Mouse (Mus musculus) lung, embryonic 16.5 days (tissue): Measurements from ENCODE around the gene Actn1. TPM values are rescaled to one million over a fixed set of nuclear protein-coding genes. Genes with fewer than 3 reads are reported as not detected.

ENCODE experiments used
- ATAC-seq: fragments of 200-750 bp; cut with Nextera tagmentation; 2 replicates; pipeline ENCODE4 v1.8.0; 2017; ENCODE audit warnings: low read depth, mild to moderate bottlenecking, moderate library complexity
- H3K27ac ChIP-seq: fragments of 300-500 bp; sonication (generic); 2 replicates; pipeline ENCODE4 v1.5.1; 2014; ENCODE audit warnings: mild to moderate bottlenecking, control low read depth, low read length
- H3K27me3 ChIP-seq: fragments of 300-500 bp; sonication (generic); 2 replicates; pipeline ENCODE4 v1.6.1; 2014; ENCODE audit warnings: low read depth, low read length, mixed read lengths; ENCODE audit not compliant: control insufficient read depth, insufficient read depth
- H3K36me3 ChIP-seq: fragments of 300-500 bp; sonication (generic); 2 replicates; pipeline ENCODE4 v1.6.1; 2014; ENCODE audit warnings: low read length; ENCODE audit not compliant: control insufficient read depth, insufficient read depth
- H3K4me1 ChIP-seq: fragments of 300-500 bp; sonication (generic); replicated peaks from 2 replicates; pipeline ENCODE4 v1.6.1; 2014; ENCODE audit warnings: low read length, mixed read lengths; ENCODE audit not compliant: control insufficient read depth, insufficient read depth
- H3K4me2 ChIP-seq: fragments of 300-500 bp; sonication (generic); 2 replicates; pipeline ENCODE4 v1.6.1; 2014; ENCODE audit warnings: low read depth, low read length, control low read depth
- H3K4me3 ChIP-seq: fragments of 300-500 bp; sonication (generic); 2 replicates; pipeline ENCODE4 v1.5.1; 2014; ENCODE audit warnings: mild to moderate bottlenecking, low read length, control low read depth
- H3K9ac ChIP-seq: fragments of 300-500 bp; sonication (generic); 2 replicates; pipeline ENCODE4 v1.6.1; 2014; ENCODE audit warnings: low read length, control low read depth
- H3K9me3 ChIP-seq: fragments of 300-500 bp; sonication (generic); 2 replicates; pipeline ENCODE4 v1.6.1; 2016; ENCODE audit warnings: low read length; ENCODE audit not compliant: control insufficient read depth
- WGBS: fragments of 180-500 bp; shearing (Covaris S2); extraction: QIAGEN DNeasy Blood & Tissue Kit; methylation state at CpG from one replicate; pipeline ENCODE4 v1.1.7; 2014; 5-methylcytosine and 5-hydroxymethylcytosine counted together
- polyA plus RNA-seq: library from polyadenylated mRNA; unstranded; fragments of >200 nt; fragmentation: Nextera tagmentation; extraction: Ambion mirVana; gene quantifications from 2 replicates; pipeline ENCODE4 v1.2.1, GENCODE M21; 2015

Gene Actn1
- polyA plus RNA-seq, 1 experiment from 2014 or later: 49.9 TPM

DNA sequence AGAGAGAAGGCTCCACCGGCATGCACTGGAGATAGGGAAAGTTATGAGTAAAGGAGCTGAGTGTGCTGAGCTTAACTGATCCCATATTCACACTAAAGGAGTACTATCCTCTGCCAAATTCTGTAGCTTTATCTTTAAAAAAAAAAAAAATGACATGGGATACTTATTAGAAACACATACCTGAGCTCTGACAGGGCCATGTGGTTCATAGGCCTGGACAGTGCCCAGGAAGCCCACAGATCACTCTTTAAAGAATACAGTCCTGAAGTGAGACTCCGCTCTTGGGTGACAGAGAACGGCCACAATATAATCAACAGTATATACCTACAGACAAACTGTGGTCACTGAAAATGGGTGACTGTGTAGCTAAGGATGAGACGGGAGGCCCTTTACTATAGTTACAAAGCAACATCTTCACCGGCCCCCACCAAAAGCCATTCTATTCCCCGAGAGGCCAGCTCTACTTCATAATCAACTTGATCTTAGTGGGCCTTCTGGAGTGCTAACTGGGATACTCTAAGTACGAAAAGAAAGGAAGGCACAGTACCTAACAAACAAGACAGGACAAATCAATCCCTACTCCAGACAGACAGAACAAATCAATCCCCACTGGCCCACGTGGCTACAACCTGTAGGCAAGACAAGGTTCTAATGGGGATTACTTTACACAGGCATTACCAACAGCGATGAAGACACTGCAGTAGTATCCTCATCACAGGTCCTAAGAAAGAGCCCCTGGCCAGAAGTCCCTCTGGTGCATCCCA is 27.9 kb downstream of the Actn1 start:
- 70% methylated on average over 9 of the region's 9 CpGs for WGBS
- peaks cover 63% of the 10 kb centered on the region for H3K4me1 ChIP-seq
- no peaks in the 10 kb centered on the region for H3K27me3 ChIP-seq
- H3K9me3 ChIP-seq: peaks cover 5% of the 10 kb centered on the region; the same call in 1 of the 2 replicates
- no peak overlapping the region for H3K9ac ChIP-seq
- peaks cover 3% of the 10 kb centered on the region for H3K36me3 ChIP-seq
- H3K4me2 ChIP-seq: peak overlapping the region; percentile 51; the same call in 1 of the 2 replicates
- peak overlapping the region; percentile 95 for H3K27ac ChIP-seq
- no peak for ATAC-seq
- H3K4me3 ChIP-seq: no peak overlapping the region

GRCm38 (mm10) chr12:80231317-80231716 is 28.9 kb downstream of the Actn1 start:
- Histone ChIP-seq H3K4me1 (peaks cover 65% of the 10 kb centered on the region), H3K27me3 (no peaks in the 10 kb centered on the region), H3K4me3 (no peak overlapping the region), H3K36me3 (peaks cover 3% of the 10 kb centered on the region), H3K4me2 (peak overlapping the region; percentile 51), H3K27ac (peak overlapping the region; percentile 95), H3K9me3 (peaks cover 5% of the 10 kb centered on the region; the same call in 1 of the 2 replicates), H3K9ac (peak overlapping the region; percentile 38; the same call in 1 of the 2 replicates)
- WGBS: 14% methylated on average over 5 of the region's 5 CpGs
- no peak for ATAC-seq

GRCm38 (mm10) chr12:80230854-80231253 is 29.3 kb downstream of the Actn1 start:
- ATAC-seq: no peak
- peak overlapping the region; percentile 95 for H3K27ac ChIP-seq
- WGBS: 42% methylated on average over 5 of the region's 5 CpGs
- H3K4me3 ChIP-seq: peak overlapping the region; percentile 12; the same call in 1 of the 2 replicates
- H3K9ac ChIP-seq: peak overlapping the region; percentile 42
- H3K27me3 ChIP-seq: no peaks in the 10 kb centered on the region
- H3K36me3 ChIP-seq: peaks cover 3% of the 10 kb centered on the region
- peaks cover 69% of the 10 kb centered on the region for H3K4me1 ChIP-seq
- H3K9me3 ChIP-seq: peaks cover 5% of the 10 kb centered on the region; the same call in 1 of the 2 replicates
- peak overlapping the region; percentile 51 for H3K4me2 ChIP-seq

DNA sequence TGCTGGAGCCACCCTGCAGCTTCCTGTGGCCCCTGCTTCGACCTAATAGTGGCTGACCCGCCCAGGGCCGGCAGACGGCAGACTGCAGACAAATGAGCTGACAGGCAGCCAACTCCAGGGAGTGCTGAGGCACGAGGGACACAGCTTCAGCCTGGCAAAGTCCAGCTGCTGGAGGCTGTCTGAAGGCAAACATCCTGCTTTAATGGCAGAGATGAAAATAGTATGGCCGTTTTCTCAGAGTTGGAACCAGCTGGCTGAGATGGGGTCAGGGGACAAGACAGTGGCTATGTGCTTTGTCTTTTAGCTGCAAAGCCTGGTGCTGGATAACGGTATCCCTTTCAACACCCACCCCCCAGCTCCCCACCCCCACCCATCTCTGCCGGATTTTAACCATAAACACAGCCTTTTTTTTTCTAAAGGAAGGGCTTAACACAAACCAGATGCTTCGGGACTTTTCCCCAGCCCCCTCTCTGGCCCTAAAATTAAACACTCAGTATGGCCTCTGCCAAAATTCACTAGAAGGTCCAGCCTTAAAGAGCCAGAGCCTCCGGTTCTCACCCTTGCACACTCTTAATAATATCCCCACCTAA is 30.0 kb downstream of the Actn1 start:
- peak overlapping the region; percentile 51 for H3K4me2 ChIP-seq
- H3K9me3 ChIP-seq: peaks cover 5% of the 10 kb centered on the region; the same call in 1 of the 2 replicates
- peak overlapping the region; percentile 42 for H3K9ac ChIP-seq
- H3K4me3 ChIP-seq: peak overlapping the region; percentile 12; the same call in 1 of the 2 replicates
- peaks cover 3% of the 10 kb centered on the region for H3K36me3 ChIP-seq
- H3K27me3 ChIP-seq: no peaks in the 10 kb centered on the region
- H3K27ac ChIP-seq: peak overlapping the region; percentile 95
- 3% methylated on average over 10 of the region's 10 CpGs for WGBS
- peaks cover 73% of the 10 kb centered on the region for H3K4me1 ChIP-seq
- ATAC-seq: peak; percentile 93

DNA sequence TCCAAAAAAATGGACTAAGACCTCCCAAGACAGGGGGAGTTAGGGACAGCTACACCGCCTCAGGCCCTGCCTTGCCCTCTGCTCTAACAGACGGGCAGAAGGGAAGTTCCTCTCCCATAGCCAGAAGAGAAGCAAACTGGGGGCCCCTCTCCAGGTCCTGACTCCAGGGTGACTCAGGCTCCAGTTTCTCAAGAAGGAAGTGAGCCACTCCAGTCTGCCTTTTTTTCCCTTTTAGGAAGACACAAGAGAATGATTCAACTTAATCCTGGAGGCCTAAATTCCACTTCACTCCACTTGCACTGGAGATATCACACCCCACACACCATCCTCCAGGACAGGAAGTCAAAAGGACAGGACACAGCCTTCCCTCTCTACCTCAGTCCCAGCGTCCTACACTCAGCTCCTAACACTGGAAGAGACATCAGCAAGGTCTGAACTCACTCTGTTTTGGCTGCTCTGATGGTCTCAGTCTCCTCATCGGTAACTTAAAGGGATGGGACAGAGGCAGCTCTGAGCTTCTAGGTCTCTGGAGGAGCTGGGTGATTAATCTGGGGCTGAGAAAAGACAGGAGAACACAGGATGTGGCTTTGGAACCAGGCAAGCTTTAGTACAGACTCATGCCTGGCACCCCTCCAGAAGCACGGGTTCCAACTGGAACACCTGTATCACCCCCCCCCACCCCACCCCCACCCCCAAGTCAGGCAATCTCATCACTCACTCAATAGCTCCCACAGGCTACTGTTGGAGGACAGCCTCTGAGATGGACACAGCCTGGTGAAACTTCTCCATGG is 31.0 kb downstream of the Actn1 start:
- WGBS: 23% methylated on average over 5 of the region's 5 CpGs
- ATAC-seq: no peak

DNA sequence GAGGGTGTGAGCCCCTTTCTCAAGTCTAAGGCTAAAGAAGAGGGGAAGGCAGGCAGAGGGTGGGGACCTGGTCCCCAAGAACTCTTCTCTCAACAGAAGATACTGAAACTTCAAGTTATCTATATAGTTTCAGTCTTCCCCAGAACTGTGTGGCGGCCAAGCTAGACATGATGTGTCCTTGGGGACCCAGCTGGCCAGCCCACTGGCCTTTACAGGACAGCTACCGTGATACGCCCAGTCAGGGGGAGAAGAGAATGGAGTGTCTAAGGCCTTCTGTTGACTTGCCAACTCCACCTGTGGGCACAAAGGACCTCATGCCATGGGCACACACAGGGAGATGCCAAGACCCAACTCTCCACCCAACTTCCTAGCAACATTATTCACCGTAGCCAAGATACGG is 31.8 kb downstream of the Actn1 start:
- Histone ChIP-seq H3K27me3 (no peaks in the 10 kb centered on the region), H3K27ac (peak overlapping the region; percentile 95), H3K36me3 (no peaks in the 10 kb centered on the region), H3K9me3 (no peaks in the 10 kb centered on the region), H3K4me3 (no peak overlapping the region), H3K4me2 (no peak overlapping the region), H3K4me1 (peaks cover 90% of the 10 kb centered on the region), H3K9ac (no peak overlapping the region)
- no peak for ATAC-seq
- WGBS: 57% methylated on average over 5 of the region's 5 CpGs

More for the DNA sequence above, 31.0 kb downstream of the Actn1 start:
- peak overlapping the region; percentile 27 for H3K9ac ChIP-seq
- no peaks in the 10 kb centered on the region for H3K27me3 ChIP-seq
- H3K4me2 ChIP-seq: peak overlapping the region; percentile 51
- H3K4me3 ChIP-seq: no peak overlapping the region
- H3K36me3 ChIP-seq: no peaks in the 10 kb centered on the region; the same call in 1 of the 2 replicates
- peaks cover 3% of the 10 kb centered on the region; the same call in 1 of the 2 replicates for H3K9me3 ChIP-seq
- H3K4me1 ChIP-seq: peaks cover 81% of the 10 kb centered on the region
- H3K27ac ChIP-seq: peak overlapping the region; percentile 95

GRCm38 (mm10) chr12:80227835-80228234 is 32.3 kb downstream of the Actn1 start:
- Histone ChIP-seq H3K27ac (peak overlapping the region; percentile 95), H3K9me3 (no peaks in the 10 kb centered on the region), H3K4me3 (no peak overlapping the region), H3K4me2 (no peak overlapping the region), H3K4me1 (peaks cover 92% of the 10 kb centered on the region), H3K27me3 (no peaks in the 10 kb centered on the region), H3K36me3 (no peaks in the 10 kb centered on the region), H3K9ac (no peak overlapping the region)
- peak; percentile 20 for ATAC-seq
- 40% methylated on average over 3 of the region's 3 CpGs for WGBS

DNA sequence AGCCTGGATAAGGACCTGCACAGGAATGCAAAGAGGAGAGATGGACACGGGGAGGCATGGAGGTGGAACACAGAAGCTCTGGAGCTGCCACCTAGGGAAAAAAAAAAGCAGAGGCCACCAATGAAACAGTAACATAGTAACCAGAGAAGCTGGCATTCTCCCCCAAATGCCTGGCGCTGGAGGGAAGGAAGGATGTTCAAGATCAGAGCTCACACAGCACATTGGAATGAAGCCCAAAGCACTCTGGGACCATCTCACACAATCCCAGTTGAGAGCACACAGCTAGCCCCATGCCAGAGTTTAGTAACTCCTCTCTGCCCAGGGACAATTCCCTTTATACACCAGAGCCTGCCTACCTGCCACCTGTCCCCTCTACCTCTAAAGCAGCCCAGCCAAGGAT is 34.1 kb downstream of the Actn1 start:
- Histone ChIP-seq H3K9ac (no peak overlapping the region), H3K27me3 (no peaks in the 10 kb centered on the region), H3K4me3 (no peak overlapping the region), H3K4me1 (peaks cover 84% of the 10 kb centered on the region), H3K9me3 (no peaks in the 10 kb centered on the region), H3K4me2 (no peak overlapping the region), H3K36me3 (no peaks in the 10 kb centered on the region), H3K27ac (0 out of 2 replicates have a peak overlapping the region, but pooled peaks have one; percentile 18)
- 31% methylated on average over 2 of the region's 2 CpGs for WGBS
- ATAC-seq: no peak
